Mouse (Mus musculus) erythroblast, adult 5-6 weeks (primary cell): ENCODE measurements around the gene Thumpd2. TPM values are rescaled to one million over a fixed set of nuclear protein-coding genes. Genes with fewer than 3 reads are reported as not detected.
A peak's percentile ranks its signal among the peaks of the same experiment; 100 is the strongest.

Source experiments
- ATAC-seq: replicated peaks from 2 replicates; pipeline ENCODE4 v1.8.0; 2016; ENCODE audit warnings: moderate number of reproducible peaks, mild to moderate bottlenecking, moderate TSS enrichment, inconsistent platforms; ENCODE audit not compliant: poor library complexity, low FRiP score, severe bottlenecking
- total RNA-seq, 2 experiments: library from RNA; stranded (forward) in 1 of 2; stranded (reverse) in 1 of 2; fragments of 150-400 nt in 1 of 2; fragments of 200-764, 138-1000 nt in 1 of 2; gene quantifications; 2 replicates each; pipeline versions ENCODE4 v1.2.3 to v1.2.4; 2015 to 2017; ENCODE audit warnings: low replicate concordance in 2 of 2

The Thumpd2 gene
- total RNA-seq, 2 experiments from 2014 or later: 1.4 to 3.3 TPM

- ATAC-seq: 0 out of 2 replicates have a peak, but pooled peaks have one; percentile 41
Measured at GRCm38 (mm10) chr17:81038707-81039408, 26.0 kb downstream of the Thumpd2 start.

GRCm38 (mm10) chr17:81035354-81035753 lies 29.5 kb downstream of the Thumpd2 start:
- no peak for ATAC-seq

- no peak for ATAC-seq
Measured at GRCm38 (mm10) chr17:81032957-81033356, 31.9 kb downstream of the Thumpd2 start.

- ATAC-seq: peak; percentile 70
Measured at GRCm38 (mm10) chr17:81031830-81032442, 32.9 kb downstream of the Thumpd2 start.

GRCm38 (mm10) chr17:81027331-81027730 lies 37.6 kb downstream of the Thumpd2 start:
- ATAC-seq: no peak

DNA sequence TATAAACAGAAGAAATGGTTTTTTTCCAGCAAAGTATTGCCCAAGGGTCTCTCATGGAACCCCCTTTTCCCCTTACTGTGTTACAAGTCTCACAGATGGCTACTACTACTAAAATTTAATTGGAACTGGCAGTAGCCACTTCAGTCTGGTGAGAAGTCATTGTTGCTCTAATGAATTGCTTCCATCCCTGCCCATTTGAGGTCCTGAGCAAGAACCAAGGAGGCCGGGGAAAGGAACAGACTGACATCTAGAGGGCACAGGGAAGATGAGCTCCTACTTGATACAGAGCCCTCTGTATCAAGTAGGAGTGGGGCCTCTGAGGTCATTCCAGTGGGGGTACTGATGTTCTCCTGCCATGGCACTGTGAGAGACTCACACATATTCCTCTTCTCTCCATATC lies 47.8 kb downstream of the Thumpd2 start:
- ATAC-seq: no peak

GRCm38 (mm10) chr17:81015814-81016447 lies 49.0 kb downstream of the Thumpd2 start:
- no peak for ATAC-seq

DNA sequence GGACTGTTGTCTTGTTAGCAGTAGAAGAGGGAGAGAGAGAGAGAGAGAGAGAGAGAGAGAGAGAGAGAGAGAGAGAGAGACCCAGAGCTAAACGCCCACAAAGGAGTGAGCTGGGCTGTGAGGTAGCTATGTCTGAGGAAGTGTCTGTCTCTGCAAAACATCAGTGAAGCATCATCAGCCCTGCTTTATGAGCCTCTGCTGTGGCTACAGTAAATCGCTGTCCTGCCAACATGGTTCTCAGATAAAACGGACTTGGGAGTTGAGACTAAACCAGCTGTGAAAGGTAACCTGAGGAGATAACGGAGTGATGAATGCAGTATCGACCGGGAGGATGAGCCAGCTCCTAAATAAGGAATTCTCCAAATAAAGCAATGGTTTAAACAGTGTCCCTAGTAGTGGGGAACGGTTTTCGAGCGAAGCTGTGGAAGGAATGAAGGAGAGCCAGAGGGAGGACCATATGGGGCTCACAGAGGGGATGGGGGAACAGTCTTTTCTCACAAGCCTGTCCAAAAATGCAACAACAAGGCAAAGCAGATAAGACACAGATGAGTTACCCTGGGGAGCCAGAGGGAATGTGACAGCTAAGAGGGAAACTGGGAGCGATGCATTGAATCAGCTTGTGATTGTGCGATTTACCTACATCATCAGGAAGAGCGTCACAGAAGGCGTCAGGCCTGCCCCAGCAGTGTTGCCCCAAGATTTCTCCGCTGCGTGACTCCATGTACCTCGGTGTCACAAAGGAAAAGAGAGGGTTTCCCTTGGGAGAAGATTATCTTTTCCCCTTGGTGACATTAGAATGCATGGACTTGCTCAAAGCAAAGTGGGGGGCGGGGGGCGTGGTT lies 53.8 kb downstream of the Thumpd2 start:
- ATAC-seq: no peak

DNA sequence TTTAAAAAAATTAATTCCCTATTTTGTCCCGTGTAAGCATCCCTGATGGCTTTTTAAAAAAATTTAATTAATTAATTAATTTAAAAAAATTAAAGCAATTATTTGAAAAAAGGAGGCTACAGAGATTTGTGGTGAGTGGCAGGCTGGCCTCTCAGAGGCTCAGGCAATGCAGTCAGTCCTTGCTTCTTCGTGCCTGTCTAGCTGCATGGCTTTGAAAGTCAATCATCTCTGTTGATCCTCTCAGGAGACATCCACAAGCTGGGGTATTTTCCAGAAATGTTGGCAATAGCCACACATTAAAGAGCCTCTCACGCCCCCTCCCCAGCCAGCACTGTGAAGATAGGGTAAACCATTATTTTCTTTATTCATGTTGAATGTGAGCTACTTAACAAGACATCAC lies 54.7 kb downstream of the Thumpd2 start:
- ATAC-seq: no peak

DNA sequence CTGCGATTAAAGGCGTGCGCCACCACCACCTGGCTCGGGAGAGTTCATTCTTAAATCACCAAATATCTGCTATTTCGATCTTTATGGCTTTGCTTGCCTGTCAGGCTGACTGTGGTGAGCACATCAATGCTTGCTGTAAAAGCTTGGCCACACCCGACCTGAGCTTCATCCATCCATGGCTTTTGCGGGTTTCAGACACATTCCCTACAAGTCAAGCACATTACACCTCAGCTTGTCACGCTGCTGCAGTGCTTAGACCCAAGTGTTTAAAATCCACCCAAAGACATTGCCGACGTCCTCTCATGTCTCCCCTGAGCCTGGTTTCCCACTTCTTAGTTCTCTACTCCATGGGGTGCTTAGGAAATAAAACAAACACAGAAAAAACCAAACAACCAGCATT lies 55.8 kb downstream of the Thumpd2 start:
- no peak for ATAC-seq

DNA sequence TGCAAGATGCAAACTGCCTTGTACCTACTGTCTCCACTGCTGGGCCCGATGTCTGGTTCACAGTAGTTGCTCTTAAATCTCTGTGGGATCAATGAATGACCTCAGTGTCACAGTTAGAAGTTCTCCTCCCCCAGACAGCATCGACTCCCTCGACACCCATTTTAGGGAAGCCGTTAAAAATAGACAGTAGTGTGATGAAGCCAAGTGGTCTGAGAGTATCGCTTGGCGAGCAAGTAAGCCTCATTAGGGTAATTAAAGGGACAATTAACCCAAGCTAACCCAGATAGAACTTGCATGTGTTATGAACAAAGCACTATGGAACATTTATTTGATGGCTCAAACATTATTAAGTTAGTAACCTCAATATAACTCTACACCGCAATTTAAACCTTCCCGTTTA lies 59.6 kb downstream of the Thumpd2 start:
- no peak for ATAC-seq

- no peak for ATAC-seq
Measured at GRCm38 (mm10) chr17:81004454-81004853, 60.4 kb downstream of the Thumpd2 start.

DNA sequence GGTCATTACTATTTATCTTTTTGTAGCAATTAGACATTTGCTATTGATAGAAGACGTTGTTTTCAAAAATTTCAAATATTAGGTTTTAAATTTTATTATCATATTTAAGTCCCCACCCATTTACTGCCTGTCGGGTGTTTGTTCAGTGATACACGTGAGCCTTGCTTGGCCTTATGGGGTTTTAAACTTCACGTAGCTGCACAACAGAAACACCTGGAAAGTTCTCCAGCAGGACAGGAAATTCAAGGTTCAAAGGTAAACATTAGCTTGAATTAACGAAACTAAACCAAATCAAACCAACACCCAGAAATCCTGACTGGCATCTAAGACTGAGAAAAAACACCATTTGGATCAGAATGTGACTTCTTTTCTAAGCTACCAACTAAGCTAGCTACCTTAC lies 62.8 kb downstream of the Thumpd2 start:
- no peak for ATAC-seq

DNA sequence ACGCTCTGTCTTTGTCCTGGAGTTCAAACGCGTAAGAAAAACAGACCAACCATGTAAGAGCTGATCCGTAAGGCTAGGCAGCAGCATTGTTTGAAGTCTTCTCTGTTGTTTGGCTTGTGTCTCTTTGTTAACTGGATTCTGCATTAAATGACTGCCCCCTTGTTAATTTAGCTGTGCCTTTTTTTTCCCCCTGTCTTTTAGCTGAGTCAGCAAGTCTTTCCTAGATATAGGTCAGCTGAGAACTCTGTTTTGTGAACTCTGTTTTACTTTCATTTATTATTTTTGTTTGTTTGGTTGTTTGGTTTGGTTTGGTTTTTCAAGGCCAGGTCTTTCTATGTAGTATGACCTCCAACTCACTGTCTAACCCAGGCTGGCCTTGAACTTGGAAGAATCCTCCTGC lies 63.2 kb downstream of the Thumpd2 start:
- no peak for ATAC-seq

GRCm38 (mm10) chr17:81001010-81001409 lies 63.9 kb downstream of the Thumpd2 start:
- no peak for ATAC-seq

DNA sequence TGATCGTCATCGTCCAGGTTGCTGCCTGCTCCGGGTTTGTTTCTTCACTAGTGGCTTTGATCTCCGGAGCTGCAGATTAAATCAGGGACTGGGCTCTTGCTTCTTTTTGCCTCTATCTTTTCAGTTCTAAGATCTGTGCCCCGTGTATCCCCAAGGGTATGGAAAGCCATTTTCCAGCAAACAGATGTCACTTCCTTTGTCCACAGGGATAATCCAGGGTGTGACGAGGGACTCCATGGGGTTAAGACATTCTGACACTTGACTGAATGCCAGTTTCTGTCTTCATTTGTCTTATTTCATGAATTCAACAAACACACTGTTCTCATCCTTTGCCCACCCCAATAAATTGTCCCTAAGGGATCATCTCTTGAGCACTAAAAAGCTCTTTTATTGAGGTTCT lies 65.9 kb downstream of the Thumpd2 start:
- no peak for ATAC-seq

DNA sequence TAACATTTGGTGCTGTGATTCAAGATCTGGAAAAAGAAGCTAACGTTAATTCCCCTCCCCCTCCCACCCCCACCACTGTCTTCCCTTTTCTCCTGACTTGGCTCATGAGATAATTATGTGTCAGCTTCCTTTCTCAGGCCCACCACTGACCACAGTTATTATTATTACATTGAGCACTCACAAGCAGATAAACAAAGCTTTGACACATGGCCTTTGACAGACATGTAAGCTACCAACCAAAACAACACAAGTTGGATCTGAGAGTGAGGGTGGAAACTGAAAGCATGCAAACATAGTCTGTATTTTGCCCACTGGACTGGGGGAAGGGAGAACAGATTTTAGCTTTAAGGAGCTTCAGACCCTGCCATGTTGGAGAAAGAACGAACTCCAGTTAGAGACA lies 67.7 kb downstream of the Thumpd2 start:
- ATAC-seq: no peak

GRCm38 (mm10) chr17:80991535-80992127 lies 73.3 kb downstream of the Thumpd2 start:
- ATAC-seq: no peak

- ATAC-seq: no peak
Measured at GRCm38 (mm10) chr17:80982976-80983375, 81.9 kb downstream of the Thumpd2 start.

- no peak for ATAC-seq
Measured at GRCm38 (mm10) chr17:80982412-80982787, 82.5 kb downstream of the Thumpd2 start.
